Mouse (Mus musculus) bone marrow macrophage, adult 2 months (primary cell): Measurements from ENCODE around the gene Astn1.
A peak's percentile ranks its signal among the peaks of the same experiment; 100 is the strongest.

Source experiments
- CTCF ChIP-seq: IDR thresholded peaks from 2 replicates; pipeline ENCODE4 v1.5.1; 2012; ENCODE audit warnings: low read depth, mild to moderate bottlenecking, low read length, moderate library complexity
- POLR2A ChIP-seq: IDR thresholded peaks from 2 replicates; pipeline ENCODE4 v1.6.1; 2012; ENCODE audit warnings: mild to moderate bottlenecking, low read depth, low read length, borderline replicate concordance

DNA sequence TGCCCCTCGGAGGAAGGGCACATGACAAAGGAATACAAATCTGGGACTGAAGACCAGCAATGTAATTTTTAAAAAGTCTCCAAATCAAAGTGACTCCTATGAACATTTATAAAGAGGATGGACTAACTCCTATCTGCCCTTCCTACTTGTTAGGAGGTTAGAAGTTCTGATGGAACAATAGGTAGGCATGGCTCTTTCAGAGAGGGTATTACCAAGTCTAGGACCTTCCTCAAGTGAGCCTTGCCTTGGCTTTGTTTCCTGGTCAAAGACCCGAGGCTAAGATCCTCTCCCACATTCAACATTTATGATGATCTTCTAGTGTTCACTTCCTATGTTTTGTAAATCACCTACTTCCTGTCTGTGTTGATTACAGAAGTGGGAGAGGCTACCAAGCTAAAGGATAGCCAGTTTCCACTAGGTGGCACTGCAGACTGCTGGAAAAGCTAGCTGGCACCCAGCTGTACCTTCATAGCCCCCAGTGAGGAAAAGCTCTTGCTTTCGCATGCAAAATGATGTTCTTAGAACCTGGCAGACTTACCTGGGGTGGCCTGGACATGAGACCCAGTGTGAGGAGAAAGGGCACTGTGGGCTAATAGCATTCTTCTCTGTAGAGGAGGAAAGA lies 308.0 kb downstream of the Astn1 start:
- TF ChIP-seq CTCF (peak; percentile 67), POLR2A (no peak)
